Mouse (Mus musculus) heart, embryonic 13.5 days (tissue): ENCODE results near the gene Tssc4. TPM values are rescaled to one million over a fixed set of nuclear protein-coding genes. Genes with fewer than 3 reads are reported as not detected.

Source experiments
- ATAC-seq: fragments of 200-750 bp; cut with Nextera tagmentation; 2 replicates; pipeline ENCODE4 v1.8.0; 2017; ENCODE audit warnings: moderate TSS enrichment; ENCODE audit not compliant: insufficient number of reproducible peaks, low FRiP score, low TSS enrichment; ENCODE audit errors: extremely low read depth
- H3K27ac ChIP-seq: fragments of 300-500 bp; sonication (generic); replicated peaks from 2 replicates; pipeline ENCODE4 v1.5.1; 2015; ENCODE audit warnings: moderate library complexity, mild to moderate bottlenecking, inconsistent platforms
- H3K27me3 ChIP-seq: fragments of 300-500 bp; sonication (generic); replicated peaks from 2 replicates; pipeline ENCODE4 v1.6.1; 2015; ENCODE audit warnings: mild to moderate bottlenecking, inconsistent platforms
- H3K36me3 ChIP-seq: fragments of 300-500 bp; sonication (generic); 2 replicates; pipeline ENCODE4 v1.6.1; 2015; ENCODE audit warnings: mild to moderate bottlenecking, inconsistent platforms
- H3K4me1 ChIP-seq: fragments of 300-500 bp; sonication (generic); 2 replicates; pipeline ENCODE4 v1.6.1; 2015; ENCODE audit warnings: inconsistent platforms
- H3K4me2 ChIP-seq: fragments of 300-500 bp; sonication (generic); 2 replicates; pipeline ENCODE4 v1.6.1; 2015; ENCODE audit warnings: inconsistent platforms, mild to moderate bottlenecking, moderate library complexity
- H3K4me3 ChIP-seq: fragments of 300-500 bp; sonication (generic); 2 replicates; pipeline ENCODE4 v1.5.1; 2015; ENCODE audit warnings: moderate library complexity, mild to moderate bottlenecking, inconsistent platforms
- H3K9ac ChIP-seq: fragments of 300-500 bp; sonication (generic); 2 replicates; pipeline ENCODE4 v1.6.1; 2015; ENCODE audit warnings: inconsistent platforms, mild to moderate bottlenecking, moderate library complexity
- H3K9me3 ChIP-seq: fragments of 300-500 bp; sonication (generic); 2 replicates; pipeline ENCODE4 v1.6.1; 2016; ENCODE audit warnings: inconsistent platforms
- WGBS: fragments of 180-500 bp; shearing (Covaris S2); methylation state at CpG from one replicate; pipeline ENCODE4 v1.1.7; 2015; ENCODE audit warnings: mixed read lengths; 5-methylcytosine and 5-hydroxymethylcytosine counted together
- polyA plus RNA-seq: library from polyadenylated mRNA; unstranded; fragments of >200 nt; fragmentation: Nextera tagmentation; extraction: Ambion mirVana; gene quantifications from 2 replicates; pipeline ENCODE4 v1.2.1, GENCODE M21; 2015

Tssc4 gene
- polyA plus RNA-seq, 1 experiment from 2014 or later = 58.2 TPM

GRCm38 (mm10) chr7:143046358-143046757 lies 22.7 kb upstream of the Tssc4 start:
- peaks cover 7% of the 10 kb centered on the region; the same call in 1 of the 2 replicates for H3K9me3 ChIP-seq
- H3K4me3 ChIP-seq = no peak overlapping the region
- no peak overlapping the region for H3K4me2 ChIP-seq
- no peak overlapping the region for H3K9ac ChIP-seq
- ATAC-seq = no peak
- 0 out of 2 replicates have a peak, but pooled peaks cover 3% of the 10 kb centered on the region for H3K36me3 ChIP-seq
- 59% methylated on average over 7 of the region's 7 CpGs for WGBS
- peaks cover 44% of the 10 kb centered on the region for H3K4me1 ChIP-seq
- H3K27ac ChIP-seq = no peak overlapping the region
- no peaks in the 10 kb centered on the region for H3K27me3 ChIP-seq

DNA sequence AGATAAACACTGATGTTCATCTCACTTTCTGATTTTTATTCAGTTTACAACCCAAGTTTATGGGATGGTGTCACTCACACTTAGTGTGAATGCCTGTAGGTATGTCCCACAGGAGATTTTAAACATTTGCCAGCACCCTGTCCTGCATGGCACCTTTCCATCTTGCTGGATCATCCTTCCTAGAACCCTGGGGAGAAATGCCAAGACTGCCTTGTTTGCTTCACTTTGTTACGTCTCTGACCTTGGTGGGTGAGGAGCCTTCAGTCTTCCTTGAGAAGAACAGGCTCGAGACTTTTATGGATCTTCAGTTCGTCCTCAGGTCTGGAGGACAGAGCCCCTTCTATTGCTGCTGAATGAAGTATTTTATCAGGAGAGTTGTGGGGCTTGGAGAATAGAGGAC lies 19.7 kb upstream of the Tssc4 start:
- Histone ChIP-seq H3K27me3 (no peaks in the 10 kb centered on the region), H3K9me3 (peaks cover 7% of the 10 kb centered on the region; the same call in 1 of the 2 replicates), H3K36me3 (peaks cover 4% of the 10 kb centered on the region; the same call in 1 of the 2 replicates), H3K4me1 (peaks cover 38% of the 10 kb centered on the region), H3K4me2 (no peak overlapping the region), H3K27ac (peak overlapping the region; percentile 83), H3K9ac (no peak overlapping the region), H3K4me3 (no peak overlapping the region)
- ATAC-seq = no peak
- 66% methylated on average over 3 of the region's 3 CpGs for WGBS

GRCm38 (mm10) chr7:143049841-143050816 lies 18.9 kb upstream of the Tssc4 start:
- Histone ChIP-seq H3K27ac (peak overlapping the region; percentile 83), H3K9ac (no peak overlapping the region), H3K36me3 (peaks cover 9% of the 10 kb centered on the region; the same call in 1 of the 2 replicates), H3K27me3 (no peaks in the 10 kb centered on the region), H3K4me3 (no peak overlapping the region), H3K9me3 (no peaks in the 10 kb centered on the region), H3K4me2 (no peak overlapping the region), H3K4me1 (peaks cover 46% of the 10 kb centered on the region)
- ATAC-seq = no peak
- WGBS = 79% methylated on average over 3 of the region's 3 CpGs

DNA sequence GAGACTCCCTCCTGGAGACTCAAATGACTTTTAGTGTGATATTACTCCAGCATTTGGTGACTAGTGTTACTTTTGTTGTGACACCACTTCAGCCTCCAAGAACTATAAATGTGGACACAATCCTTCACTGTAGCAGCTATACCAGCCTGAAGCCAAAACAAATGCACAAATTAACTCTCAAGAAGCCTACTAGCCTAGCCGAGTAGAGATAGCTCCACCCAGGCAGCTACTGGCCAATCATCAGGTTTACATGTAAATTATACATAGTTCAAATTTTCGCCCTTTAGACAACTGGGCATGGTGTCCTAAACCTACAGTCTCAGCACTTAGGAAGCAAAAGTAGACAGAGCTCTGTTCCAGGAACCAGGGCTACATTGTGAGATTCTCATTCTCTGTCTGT lies 17.7 kb upstream of the Tssc4 start:
- H3K4me1 ChIP-seq = peaks cover 58% of the 10 kb centered on the region
- no peak overlapping the region for H3K4me3 ChIP-seq
- H3K27ac ChIP-seq = no peak overlapping the region
- no peak overlapping the region for H3K9ac ChIP-seq
- no peaks in the 10 kb centered on the region for H3K27me3 ChIP-seq
- peaks cover 19% of the 10 kb centered on the region for H3K36me3 ChIP-seq
- no peaks in the 10 kb centered on the region for H3K9me3 ChIP-seq
- ATAC-seq = no peak
- H3K4me2 ChIP-seq = no peak overlapping the region
- 63% methylated on average over 2 of the region's 2 CpGs for whole genome bisulfite sequencing

GRCm38 (mm10) chr7:143052626-143053007 lies 16.4 kb upstream of the Tssc4 start, which contains the start of gene Cd81:
TSS of gene Cd81 (plus strand) at chr7:143052739.
- H3K4me1 ChIP-seq = peaks cover 71% of the 10 kb centered on the region
- under 1% methylated on average over 37 of the region's 37 CpGs for WGBS
- peak; percentile 70 for ATAC-seq

DNA sequence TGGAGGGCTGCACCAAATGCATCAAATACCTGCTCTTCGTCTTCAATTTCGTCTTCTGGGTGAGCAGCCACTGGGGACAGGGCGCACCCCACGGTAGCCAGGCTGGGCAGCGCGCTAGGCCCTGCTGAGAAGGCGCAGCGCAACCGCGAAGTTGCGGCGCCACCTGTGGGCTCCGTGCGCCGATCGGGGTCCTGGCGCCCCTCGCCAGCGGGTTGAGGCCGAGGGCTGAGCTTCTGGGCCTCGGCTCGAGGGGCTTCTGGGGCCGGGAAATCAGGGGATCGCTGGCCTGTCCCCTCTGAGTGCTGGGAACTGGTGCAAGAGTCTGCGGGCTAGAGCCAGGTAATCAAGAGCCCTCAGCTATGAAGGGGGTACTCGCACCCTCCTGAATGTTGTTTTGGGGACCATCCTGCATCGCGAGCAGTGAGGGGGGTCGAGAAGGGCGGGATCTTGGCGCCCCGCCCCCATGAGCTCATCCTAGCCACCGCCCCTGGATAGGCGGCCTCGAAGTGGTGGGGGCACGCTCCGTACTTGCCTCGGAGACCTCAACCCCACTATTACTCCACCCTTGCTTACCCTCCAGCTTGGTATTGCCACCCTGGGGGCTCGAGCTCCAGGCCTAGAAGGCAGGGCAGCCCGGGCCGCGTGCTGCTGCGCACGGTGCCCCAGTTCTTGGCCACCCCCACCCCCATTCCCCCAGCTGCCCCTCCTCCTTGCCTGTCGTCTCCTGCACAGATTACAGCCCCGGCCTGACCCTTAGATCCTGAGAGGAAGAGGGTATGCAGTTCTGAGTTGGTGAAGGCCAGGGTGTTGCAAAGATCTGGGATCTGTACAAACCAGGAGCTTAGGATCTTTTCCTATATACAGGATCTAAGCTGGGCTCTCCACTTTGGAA lies 15.8 kb upstream of the Tssc4 start:
- peak overlapping the region; percentile 87 for H3K4me3 ChIP-seq
- H3K27ac ChIP-seq = peak overlapping the region; percentile 98
- H3K4me1 ChIP-seq = peaks cover 77% of the 10 kb centered on the region
- peak; percentile 51; the same call in 1 of the 2 replicates for ATAC-seq
- no peaks in the 10 kb centered on the region for H3K27me3 ChIP-seq
- H3K36me3 ChIP-seq = peaks cover 29% of the 10 kb centered on the region
- no peaks in the 10 kb centered on the region for H3K9me3 ChIP-seq
- H3K4me2 ChIP-seq = peak overlapping the region; percentile 98
- peak overlapping the region; percentile 98 for H3K9ac ChIP-seq
- under 1% methylated on average over 46 of the region's 46 CpGs for WGBS

More at GRCm38 (mm10) chr7:143052626-143053007, 16.4 kb upstream of the Tssc4 start, which contains the start of gene Cd81:
- Histone ChIP-seq H3K4me3 (peak within 1 kb of the TSS; percentile 87), H3K36me3 (peaks cover 29% of the 10 kb centered on the region), H3K27ac (peak within 1 kb of the TSS; percentile 98), H3K9me3 (no peaks in the 10 kb centered on the region), H3K4me2 (peak within 1 kb of the TSS; percentile 98), H3K9ac (peak within 1 kb of the TSS; percentile 98), H3K27me3 (no peaks in the 10 kb centered on the region)

DNA sequence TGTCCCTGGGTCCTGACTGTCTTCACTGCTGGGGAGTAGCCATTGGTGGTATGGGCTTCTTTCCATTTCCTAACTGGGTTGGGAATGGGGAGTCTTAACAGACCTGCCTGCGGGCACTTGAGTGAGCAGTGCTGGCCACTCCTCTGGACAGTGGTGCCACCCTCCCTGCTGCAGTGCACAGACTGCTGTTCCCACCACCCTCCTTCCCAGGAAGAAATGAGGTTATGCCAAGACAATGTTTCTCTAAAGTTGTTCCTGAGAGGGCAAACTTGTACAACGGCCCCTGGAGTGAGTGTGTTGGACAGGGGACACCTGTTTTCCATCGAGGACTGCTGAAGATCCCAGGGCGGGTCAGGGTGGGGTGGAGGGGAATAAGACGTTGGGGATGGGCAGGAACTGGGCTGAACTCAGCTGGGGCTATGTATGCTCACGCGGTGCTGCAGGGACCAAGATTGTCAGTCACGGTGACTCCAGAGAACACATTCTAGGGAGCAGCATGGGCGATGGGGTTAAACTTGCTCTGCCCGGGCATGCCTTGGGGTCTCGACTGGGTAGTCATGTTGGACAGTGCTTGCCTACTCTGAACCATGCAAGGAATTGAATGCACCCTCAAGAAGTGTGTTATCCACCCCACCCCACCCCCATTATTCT lies 15.0 kb upstream of the Tssc4 start:
- peak overlapping the region; percentile 98 for H3K9ac ChIP-seq
- H3K27ac ChIP-seq = peak overlapping the region; percentile 98
- no peaks in the 10 kb centered on the region for H3K9me3 ChIP-seq
- no peaks in the 10 kb centered on the region for H3K27me3 ChIP-seq
- ATAC-seq = no peak
- peak overlapping the region; percentile 87 for H3K4me3 ChIP-seq
- 19% methylated on average over 11 of the region's 11 CpGs for WGBS
- H3K4me2 ChIP-seq = peak overlapping the region; percentile 98
- H3K4me1 ChIP-seq = peaks cover 84% of the 10 kb centered on the region
- peaks cover 34% of the 10 kb centered on the region for H3K36me3 ChIP-seq

- Histone ChIP-seq H3K4me2 (peak overlapping the region; percentile 98), H3K4me1 (peaks cover 84% of the 10 kb centered on the region)
Measured at GRCm38 (mm10) chr7:143054612-143054965, 14.5 kb upstream of the Tssc4 start.

DNA sequence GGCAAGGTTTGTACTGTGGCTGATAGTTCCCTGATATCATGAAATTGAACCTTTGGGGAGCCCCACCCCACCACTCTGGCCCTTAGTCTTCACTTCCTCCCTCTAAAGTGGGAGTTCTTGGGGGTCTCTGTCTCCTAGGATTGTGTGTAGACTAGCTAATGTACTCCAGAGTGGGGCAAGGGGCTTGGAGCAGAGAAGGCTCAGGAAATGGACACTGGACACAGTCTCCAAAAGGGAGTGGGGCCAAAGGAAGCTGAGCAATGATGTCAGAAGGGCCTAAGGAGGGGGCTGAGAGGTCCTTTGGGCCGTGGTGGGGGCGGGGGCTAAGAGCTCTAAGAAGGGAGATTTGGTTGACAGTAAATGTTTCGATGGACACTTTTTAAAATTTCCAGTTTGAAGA lies 14.0 kb upstream of the Tssc4 start:
- Histone ChIP-seq H3K4me1 (peaks cover 84% of the 10 kb centered on the region), H3K9ac (peak overlapping the region; percentile 98), H3K4me2 (peak overlapping the region; percentile 98), H3K36me3 (peaks cover 39% of the 10 kb centered on the region), H3K4me3 (peak overlapping the region; percentile 87), H3K9me3 (no peaks in the 10 kb centered on the region), H3K27ac (peak overlapping the region; percentile 98), H3K27me3 (no peaks in the 10 kb centered on the region)
- 53% methylated on average over 3 of the region's 3 CpGs for WGBS
- ATAC-seq = no peak

More at GRCm38 (mm10) chr7:143054612-143054965, 14.5 kb upstream of the Tssc4 start:
- Histone ChIP-seq H3K36me3 (peaks cover 36% of the 10 kb centered on the region), H3K27ac (peak overlapping the region; percentile 98), H3K9me3 (no peaks in the 10 kb centered on the region), H3K27me3 (no peaks in the 10 kb centered on the region), H3K4me3 (peak overlapping the region; percentile 87), H3K9ac (peak overlapping the region; percentile 98)
- WGBS = 37% methylated on average over 3 of the region's 3 CpGs
- no peak for ATAC-seq

- WGBS = 50% methylated on average over 11 of the region's 11 CpGs
- peak overlapping the region; percentile 98 for H3K27ac ChIP-seq
- H3K4me1 ChIP-seq = peaks cover 84% of the 10 kb centered on the region
- no peaks in the 10 kb centered on the region for H3K9me3 ChIP-seq
- H3K4me3 ChIP-seq = peak overlapping the region; percentile 87
- no peaks in the 10 kb centered on the region for H3K27me3 ChIP-seq
- peak overlapping the region; percentile 98 for H3K9ac ChIP-seq
- peak overlapping the region; percentile 98 for H3K4me2 ChIP-seq
- ATAC-seq = no peak
- peaks cover 45% of the 10 kb centered on the region for H3K36me3 ChIP-seq
Measured at GRCm38 (mm10) chr7:143055499-143056186, 13.4 kb upstream of the Tssc4 start.
